Mouse (Mus musculus) cerebellum, adult 9-11 months (tissue): ENCODE results near the gene Mrpl10.

ENCODE experiments used
- DNase-seq: peaks from one replicate; pipeline ENCODE4 v3.0.0; 2022

The Mrpl10 gene

DNA sequence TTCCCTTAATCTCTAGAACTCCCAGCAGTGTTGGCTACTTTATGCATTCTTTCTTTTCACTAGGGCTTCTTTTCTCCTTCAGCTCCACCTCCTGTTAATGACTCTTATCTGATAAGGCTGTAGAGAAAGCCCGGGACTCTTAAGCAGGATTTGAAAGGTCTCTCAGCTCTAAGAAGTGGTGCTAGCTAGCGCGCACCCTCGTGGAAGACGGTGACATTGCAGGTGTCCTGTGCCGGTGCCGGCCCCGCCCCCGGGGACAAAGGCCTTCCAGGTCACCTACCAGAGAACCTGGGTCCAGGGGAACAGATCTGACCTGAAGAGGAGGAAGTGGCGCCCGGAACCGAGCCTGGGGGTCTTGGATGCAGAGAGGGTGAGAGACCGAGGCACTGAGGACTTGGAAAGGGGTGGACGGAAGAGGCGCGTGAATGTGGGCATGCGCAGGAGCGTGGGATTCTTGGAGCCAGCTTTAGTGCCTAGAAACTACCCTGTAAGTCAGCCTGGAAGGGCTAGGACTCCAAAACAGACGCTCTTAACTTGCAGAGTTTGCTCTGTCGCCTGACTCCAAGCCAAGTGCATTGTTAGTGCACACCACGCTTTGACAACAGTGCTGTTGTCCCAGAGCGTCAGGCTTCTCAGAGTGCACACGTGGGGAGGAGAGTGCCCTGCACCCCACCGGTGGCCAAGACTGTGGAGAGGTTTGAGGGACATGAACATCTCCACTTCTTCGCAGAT lies 11.5 kb upstream of the Mrpl10 start, which contains the start of gene Scrn2:
Scrn2 (plus strand) TSS at position 253 of the 732 bp plus-strand sequence.
- peak; percentile 80 for DNase-seq

DNA sequence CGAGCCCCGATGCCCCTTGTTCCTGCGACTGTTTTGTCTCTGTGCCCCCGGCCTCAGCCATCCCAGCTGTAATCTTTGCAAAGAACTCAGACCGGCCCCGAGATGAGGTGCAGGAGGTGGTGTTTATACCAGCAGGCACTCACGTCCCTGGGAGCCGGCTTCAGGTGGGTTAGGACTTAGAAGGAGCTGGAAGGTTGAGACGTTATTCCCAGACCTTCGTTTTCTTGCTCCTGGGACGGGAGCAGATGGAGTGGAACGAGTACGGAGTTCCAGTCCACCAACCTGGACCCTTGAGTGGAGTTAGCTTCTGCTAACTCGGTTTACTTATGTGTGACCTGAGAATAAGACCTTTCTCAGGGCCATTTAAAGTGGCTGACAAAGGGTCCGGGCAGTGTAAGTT lies 10.9 kb upstream of the Mrpl10 start:
- DNase-seq, result no peak

DNA sequence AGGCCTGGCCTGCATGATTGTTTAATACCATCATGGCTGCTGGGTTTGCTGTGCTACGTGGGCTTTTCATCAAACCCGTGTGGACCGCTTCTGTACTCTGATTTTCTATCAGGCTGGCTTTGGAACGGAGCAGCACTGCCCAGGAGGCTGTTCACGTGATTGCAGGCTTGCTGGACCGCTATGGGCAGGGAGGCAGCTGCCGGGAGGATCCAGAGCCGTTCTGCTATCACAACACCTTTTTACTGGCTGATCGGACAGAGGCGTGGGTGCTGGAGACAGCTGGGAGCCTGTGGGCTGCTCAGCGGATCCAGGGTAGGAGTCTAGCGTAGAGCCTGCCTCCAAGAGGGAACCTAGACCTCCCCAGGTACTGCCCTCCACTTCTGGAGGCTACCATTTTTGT lies 9.4 kb upstream of the Mrpl10 start:
- DNase-seq, result no peak

DNA sequence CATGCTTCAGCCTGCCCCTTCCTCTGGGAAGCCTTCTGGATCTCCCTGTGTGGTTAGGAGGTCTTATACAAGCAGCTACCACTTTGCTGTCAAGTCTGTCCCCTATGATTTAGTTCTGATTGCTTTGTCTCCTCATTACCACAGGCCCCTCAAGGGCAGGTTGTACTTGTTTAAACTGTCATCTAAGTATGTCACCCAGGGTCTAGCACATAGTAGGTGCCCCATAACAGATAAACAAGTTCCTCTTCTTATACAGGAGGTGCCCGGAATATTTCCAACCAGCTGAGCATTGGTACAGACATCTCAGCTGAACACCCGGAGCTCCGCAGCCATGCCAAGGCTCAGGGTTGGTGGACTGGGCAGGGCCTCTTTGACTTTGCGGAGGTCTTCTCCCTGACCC lies 8.9 kb upstream of the Mrpl10 start:
- DNase-seq, result no peak

DNA sequence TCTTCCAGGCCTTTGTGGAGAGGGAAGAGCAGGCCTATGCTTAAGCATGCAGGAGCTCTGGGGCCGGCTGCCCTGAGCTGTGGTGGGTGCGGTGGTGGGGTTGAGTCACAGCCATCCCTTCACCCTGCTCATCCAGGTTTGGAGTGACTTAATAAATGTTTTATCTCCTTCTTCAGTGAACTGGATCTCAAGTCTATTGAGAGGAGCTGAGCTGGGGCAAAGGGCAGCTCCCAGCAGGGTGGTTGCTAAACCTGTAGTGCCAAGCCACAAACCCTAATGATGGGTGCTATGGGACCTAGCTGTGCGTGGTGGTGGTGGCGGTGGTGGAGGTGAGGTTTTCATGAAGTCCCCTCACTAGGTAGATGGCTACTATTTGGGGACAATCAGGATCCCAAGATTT lies 7.6 kb upstream of the Mrpl10 start:
- DNase-seq, result peak; percentile 11

DNA sequence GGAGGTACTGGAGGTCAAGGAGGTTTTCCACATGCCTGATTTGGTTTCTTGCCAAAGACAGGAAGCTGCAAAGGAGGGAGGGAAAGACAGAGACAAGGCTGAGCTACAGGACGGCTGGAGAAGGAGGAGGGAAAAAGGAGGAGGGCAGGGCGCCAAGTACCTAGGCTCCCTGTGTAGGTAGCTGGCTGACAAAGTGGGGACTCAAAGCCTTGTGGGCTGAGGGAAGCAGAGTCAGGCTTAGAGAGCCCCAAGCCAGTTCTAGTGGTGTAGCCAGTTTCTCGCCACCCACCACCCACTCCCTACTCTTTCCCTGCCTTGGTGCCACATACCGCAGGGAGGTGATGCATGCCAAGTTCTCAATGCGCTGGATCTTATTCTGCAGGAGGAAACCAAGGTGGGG lies 5.2 kb upstream of the Mrpl10 start:
- no peak for DNase-seq

DNA sequence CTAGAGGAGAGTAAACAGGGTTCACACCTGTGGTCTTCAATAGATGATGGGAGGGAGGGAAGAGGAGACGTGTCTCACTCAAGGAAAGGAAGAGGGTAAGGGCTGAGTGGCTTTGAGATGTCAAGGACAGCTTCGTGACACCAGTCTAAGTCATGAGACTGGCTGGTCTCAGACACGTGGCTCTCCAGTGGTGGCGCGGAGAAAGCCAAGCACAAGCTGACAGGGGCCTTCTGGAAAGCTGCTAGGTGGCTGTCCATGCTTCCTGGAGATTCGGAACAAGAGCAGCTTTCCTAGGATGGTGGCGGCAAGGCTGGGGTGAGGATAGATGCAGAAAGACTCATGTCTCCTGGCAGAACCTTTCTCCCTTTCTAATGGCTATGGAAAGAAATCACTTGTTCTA lies 2.5 kb upstream of the Mrpl10 start:
- no peak for DNase-seq

DNA sequence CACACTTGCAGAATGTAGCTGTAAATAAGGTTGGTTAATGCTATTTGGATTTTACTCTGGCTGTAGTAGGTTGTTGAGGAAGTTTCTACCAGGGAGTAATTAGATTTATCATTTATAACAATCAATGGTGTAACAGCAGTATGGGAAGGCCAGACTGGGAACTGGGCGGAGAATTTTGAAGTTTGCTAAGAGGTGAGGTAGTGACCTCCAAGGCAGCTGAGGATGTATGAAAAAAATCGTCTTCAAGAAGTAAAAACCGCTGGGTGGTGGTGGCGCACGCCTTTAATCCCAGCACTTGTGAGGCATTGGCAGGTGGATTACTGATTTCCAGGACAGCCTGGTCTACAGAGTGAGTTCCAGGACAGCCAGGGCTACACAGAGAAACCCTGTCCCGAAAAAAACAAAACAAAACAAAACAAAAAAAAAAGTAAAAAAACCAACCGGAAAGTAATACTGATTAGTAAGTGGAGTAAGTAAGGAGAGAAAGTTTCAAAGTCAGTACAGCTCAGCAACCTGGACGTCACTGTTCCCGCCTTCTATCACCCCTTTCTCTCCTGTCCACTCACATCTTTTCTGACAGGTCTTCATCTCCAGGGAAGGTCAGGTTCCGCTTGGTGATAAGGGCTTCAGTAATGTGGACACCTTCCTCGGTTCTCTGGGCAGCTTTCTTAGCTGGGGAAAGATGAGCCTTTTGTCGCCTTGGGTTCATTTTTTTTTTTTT lies 899 bp upstream of the Mrpl10 start:
- no peak for DNase-seq

DNA sequence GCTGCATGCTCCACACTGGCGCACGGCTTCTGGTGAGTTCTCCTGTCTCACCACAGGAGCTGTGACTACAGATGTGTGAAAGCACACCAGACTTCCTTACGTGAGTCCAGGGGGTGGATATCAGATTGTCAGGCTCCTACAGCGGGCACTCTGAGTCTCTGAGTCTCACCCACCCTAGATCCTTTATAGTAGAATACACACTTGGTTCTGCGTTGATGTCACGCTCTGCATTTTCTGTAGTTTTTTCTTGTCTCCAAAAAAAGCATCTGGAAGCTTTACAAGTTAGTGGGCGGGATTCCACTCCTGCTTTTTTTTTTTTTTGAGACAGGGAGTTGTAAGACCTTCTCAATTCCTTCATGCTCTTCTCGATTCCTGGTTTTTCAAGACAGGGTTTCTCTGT lies 3.5 kb downstream of the Mrpl10 start:
- no peak for DNase-seq

DNA sequence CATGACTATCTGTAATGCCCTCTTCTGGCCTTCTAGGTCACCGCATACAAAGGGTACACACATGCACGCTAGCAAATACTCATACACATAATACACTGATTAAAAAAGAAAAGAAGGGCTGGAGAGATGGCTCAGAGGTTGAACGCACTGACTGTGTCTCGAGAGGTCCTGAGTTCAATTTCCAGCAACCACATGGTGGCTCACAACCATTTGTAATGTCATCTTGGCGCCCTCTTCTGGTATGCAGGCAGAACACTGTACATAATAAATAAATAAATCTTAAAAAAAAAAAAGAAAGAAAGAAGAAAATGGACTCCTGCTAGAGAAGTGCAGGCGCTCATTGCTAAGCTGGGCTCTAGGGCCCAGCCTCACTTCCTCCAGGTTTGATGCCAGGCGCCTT lies 4.5 kb downstream of the Mrpl10 start:
- no peak for DNase-seq

DNA sequence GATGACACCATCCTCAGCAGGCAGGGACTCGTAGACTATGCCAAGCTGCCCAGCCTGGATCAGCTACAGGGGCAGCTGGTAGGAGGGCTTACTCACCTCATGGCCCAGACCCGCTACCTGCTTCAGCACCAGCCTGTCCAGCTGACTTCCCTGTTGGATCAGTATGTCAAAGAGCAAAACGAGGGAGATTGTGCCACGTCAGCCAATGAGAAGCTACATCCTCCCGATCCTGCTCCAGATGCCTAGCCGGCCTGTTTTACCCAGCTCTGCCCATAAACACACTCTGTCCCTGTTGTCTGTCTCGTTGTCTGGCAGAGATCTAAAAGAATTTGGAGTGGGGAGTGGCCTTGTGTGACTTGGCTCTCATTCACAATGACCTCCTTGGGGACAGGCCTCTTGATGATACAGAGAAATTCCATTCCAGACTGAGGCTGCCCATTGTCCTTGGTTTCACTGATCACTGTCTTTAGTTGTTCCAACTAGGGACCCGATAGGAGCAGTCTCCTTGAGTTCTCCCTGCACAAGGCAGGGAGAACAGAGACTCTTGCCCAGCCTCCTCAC lies 6.8 kb downstream of the Mrpl10 start:
- peak; percentile 25 for DNase-seq

DNA sequence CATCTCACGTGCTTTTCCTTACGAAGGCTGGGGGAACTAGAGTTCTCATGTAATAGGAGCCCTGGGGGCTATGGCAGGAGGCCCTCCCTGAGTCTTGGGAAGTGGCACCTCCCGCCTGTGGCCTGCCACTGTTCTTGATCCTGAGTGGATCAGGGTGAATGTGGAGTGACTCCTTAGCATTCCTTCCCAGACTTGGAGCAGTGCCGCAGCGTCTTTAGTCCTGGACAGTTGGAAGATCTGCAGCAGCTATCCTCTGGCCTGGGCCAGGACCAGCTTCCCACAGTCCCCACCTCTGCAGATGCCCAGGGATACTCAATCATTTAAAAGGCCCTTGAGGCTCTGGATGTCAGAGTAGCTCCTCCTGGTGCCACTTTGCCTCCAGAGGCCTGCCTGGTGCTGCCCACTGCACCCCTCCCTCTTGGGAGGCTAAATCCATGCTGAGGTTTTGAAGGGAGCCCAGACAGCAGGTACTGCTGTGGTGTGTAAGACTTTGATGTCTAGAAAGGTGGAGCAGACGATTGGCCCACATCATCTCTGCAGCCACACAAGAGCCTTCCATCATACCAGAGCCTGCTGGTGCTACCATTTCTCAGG lies 8.2 kb downstream of the Mrpl10 start:
- DNase-seq, result peak; percentile 16

DNA sequence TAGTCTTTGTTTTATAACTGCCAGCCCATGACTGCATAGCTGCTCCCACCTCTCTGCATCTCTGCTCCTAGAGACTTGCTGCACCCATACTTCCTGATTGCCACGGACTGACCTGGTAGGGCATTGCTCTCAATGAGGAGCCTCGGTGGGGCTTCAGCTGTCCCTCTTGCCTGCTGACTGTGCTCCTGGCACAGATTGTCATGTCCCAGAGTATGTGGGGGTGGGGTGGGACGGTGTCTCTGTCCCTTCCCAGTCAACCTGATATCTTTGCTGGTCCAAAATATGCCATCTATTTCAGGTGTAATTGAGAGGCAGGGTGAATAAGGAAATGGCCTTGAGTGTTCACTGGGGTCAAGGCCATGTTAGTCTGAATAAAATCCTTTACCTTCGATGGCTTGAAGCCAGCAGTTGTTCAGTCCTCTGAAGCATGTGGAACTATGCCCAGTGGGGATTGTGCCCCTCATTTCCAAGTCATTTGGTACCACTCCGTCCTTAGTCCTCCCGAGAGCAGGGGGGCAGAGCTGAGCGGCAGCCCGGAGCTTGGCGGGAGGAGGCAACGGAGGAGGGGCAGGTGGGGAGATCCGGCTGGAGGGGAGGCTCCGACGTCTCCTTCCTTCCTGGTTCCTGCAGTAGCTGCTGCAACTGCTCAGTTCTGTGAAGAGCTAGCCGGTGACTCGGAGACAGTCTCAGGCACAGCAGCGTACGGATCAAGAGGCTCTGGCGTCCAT lies 9.0 kb downstream of the Mrpl10 start, which contains the start of gene Osbpl7:
Osbpl7 (plus strand) TSS at position 413 of the 728 bp plus-strand sequence.
- peak; percentile 83 for DNase-seq

DNA sequence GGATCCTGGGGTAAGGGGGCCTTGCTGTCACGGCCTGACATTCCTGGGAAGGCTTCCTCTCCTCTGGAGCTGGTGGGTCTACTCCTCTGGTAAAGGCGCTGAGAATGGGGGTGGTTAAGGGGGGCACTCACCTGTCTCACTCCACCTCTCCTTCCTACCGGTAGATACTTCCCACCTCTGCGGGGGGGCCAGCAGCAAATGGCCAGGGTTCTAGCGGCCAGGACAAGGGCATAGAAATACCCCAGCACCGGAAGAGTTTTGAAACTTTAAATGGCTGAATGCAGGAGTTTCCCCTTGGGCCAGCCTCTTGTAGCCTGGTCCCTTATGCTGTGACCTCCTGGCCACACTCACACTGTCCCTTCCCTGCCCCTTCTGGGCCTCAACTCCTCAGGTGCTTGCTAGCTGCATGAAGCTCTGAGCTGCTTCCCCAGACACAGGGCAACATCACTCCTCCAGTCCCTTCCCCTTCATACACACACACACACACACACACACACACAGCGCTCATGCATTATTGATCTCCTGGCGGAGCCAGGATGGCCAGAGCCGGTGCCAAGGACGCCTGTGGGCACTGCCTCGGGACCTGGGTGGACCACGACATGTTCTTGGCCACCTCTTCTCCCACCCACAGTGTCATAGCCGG lies 9.7 kb downstream of the Mrpl10 start:
- DNase-seq, result peak; percentile 41

DNA sequence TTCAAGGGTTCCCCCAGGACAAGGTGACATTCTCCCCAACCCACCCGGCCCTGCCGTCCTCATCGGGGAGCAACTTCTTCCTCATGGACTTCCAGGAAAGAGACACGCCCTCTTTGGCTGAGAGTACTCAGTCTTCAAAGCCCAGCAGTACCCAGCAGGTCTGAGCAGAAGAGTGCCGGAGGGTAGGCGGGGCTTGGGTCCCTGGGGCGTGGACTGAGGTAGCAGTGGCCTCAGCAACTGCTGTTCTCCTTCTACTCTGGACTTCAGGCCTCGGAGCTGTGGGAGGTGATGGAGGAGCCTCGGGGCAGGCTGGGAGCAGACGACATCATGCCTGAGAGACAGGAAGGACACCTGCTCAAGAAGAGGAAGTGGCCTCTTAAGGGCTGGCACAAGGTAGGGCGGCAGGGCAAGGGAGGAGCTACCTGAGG lies 10.9 kb downstream of the Mrpl10 start:
- DNase-seq, result peak; percentile 50

DNA sequence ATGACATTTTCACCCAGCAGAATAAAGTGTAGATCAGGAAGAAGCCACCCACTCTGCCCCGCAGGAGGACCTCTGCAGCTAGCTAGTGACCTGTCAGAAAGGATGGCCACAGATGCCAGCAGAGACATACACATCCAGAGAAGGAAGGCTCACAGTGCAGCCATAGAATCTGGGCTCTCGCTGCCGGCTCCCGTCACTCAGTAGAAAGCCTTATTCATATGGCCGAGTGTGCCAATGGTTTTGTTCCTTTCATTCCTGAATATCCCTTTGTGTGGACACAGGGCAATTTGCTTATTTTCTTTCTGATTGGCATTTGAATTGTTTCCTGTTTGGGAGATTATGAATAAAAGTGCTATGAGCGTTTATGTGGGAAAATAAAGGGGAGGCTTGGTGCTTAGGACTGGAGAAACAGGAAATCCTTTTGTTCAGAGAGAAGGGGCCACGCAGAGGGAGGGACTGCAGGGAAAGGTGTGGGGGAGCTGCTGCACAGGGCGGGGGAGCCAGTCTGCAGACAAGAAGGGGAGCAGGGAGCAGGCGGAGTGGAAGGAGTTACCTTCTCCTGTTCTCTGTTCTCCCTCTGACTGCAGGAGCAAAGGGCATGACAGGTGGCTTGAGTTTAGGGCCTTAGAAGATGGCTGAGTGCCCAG lies 22.0 kb downstream of the Mrpl10 start:
- DNase-seq, result peak; percentile 12

DNA sequence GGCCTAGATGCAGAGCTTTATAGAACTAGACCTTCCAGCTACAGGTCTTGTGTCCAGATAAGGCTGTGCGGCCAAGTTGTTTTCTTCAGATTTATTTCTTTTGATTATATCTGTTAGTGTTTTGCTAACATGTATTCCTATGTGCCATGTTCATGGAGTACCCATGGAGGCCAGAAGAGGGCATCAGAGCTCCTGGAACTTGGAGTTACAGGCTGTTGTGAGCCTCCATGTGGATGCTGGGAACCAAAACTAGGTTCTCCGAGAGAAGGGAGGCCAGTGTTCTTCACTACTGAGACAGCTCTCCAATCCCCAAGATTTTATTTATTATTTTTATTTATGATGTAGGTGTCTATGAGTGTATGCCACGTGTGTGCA lies 22.5 kb downstream of the Mrpl10 start:
- no peak for DNase-seq

DNA sequence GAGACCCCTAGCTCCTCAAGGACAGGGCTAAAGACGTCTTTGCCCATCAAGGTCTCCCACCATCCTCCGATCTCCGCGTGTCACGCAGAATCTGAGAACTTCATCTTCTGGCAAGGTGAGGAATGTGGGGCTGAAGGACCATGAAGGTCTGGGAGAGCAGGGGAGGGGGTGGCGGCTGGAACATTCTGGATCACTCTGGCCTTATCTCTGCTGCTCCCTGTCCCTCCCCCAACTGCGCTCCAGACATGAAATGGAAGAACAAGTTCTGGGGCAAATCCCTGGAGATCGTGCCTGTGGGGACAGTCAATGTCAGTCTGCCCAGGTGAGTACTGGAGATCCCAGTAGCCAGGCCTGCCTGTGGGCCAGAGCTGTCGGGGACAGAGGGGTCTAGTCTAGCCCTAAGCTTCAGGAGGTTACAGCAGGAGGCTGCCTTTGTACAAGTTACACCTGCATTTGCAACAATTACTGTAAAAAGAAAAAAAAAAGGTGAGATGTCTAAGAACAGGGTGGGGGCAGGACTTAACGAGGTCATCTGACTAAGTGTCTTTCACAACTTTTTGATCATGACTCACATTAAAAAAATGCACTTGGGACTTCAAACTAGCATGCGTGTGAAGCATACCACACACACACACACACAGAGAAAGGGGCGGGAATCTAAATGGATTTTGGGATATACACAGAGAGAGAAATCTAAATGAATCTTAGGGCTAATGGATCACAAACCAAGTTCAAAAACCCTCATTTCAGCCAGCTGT lies 24.4 kb downstream of the Mrpl10 start:
- DNase-seq, result no peak

DNA sequence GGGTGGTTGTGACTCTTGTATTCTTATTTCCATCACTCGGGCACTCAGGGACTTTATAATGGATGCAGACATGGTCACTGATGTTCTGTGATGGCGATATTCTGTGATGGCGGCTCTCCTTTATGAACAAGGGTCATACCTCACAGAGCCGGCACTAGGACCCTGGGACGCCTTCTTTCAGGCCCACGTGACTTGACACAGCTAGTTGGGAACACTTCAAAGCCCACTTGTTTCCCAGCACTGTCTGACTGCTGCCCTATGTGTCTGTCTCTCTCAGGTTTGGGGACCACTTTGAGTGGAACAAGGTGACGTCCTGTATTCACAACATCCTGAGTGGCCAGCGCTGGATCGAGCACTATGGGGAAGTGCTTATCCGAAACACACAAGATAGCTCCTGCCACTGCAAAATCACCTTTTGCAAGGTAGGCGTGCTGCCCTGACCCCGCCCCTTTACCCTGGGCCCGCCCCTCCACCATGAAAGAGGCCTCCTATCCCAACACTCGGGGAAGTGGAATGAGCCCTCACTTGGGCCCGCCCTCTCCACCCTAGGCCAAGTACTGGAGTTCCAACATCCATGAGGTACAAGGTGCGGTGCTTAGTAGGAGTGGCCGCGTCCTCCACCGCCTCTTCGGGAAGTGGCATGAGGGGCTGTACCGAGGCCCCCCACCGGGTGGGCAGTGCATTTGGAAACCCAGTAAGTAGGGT lies 25.4 kb downstream of the Mrpl10 start:
- no peak for DNase-seq

DNA sequence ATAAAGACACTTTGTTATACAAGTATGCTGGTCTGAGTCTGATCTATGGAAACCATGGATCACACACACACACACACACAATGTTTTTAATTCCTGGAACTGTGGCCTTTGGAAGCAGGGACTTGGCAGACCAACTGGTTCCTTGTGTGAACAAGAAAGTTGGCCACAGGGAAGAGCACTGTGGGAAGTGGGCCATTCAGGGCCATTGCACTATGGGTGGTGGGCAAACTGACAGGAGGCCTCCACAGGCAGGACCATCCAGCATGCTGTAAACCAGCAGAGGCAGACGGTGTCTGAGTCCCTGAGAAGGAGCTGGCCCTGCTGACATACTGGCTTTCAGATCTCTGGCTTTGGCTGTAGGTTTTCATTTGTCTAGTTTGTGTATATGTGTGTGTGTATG lies 28.0 kb downstream of the Mrpl10 start:
- DNase-seq, result peak; percentile 19

DNA sequence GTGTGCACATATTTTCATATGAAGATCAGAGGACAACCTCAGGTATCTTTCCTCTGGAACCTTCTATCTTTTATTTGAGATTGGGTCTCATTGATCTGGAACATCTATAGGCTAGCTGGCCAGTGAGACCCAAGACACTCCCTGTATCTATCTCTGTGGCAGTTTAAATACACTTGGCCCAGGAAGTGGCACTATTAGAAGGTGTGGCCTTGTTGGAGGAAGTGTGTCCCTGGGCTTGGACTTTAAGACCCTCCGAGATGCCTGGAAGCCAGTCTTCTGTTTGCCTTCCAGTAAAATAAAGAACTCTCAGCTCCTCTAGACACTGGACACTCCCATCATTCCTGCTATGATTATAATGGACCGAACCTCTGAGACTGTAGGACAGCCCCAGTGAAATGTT lies 28.4 kb downstream of the Mrpl10 start:
- no peak for DNase-seq
